Mouse (Mus musculus): ENCODE results near the gene Vgf.

Vgf gene

GRCm38 (mm10) chr5:137030416-137030810, 4.2 kb downstream of the Vgf start:
- ATAC-seq (ENCODE audit: low TSS enrichment), result peak; percentile 10

GRCm38 (mm10) chr5:137031076-137032032, 5.2 kb downstream of the Vgf start:
- no peak for ATAC-seq (ENCODE audit: low TSS enrichment)

- ATAC-seq (ENCODE audit: low TSS enrichment), result peak; percentile 13; the same call in 1 of the 2 replicates
These were observed 5.8 kb downstream of the Vgf start for GRCm38 (mm10) chr5:137032033-137032421.

- peak; percentile 36 for ATAC-seq (ENCODE audit: low TSS enrichment)
These were observed 6.5 kb downstream of the Vgf start for GRCm38 (mm10) chr5:137032641-137033074.

GRCm38 (mm10) chr5:137036211-137036610, 10.0 kb downstream of the Vgf start:
- peak; percentile 47; the same call in 1 of the 2 replicates for ATAC-seq (ENCODE audit: low TSS enrichment)

- no peak for ATAC-seq (ENCODE audit: low TSS enrichment)
These were observed 13.3 kb downstream of the Vgf start for GRCm38 (mm10) chr5:137039453-137039852.

- no peak for ATAC-seq (ENCODE audit: low TSS enrichment)
These were observed 15.2 kb downstream of the Vgf start for GRCm38 (mm10) chr5:137041442-137041841.

- no peak for ATAC-seq (ENCODE audit: low TSS enrichment)
These were observed 17.8 kb downstream of the Vgf start for GRCm38 (mm10) chr5:137043997-137044396.

- ATAC-seq (ENCODE audit: low TSS enrichment), result peak; percentile 91
These were observed 19.5 kb downstream of the Vgf start, which contains the start of gene Ap1s1 for GRCm38 (mm10) chr5:137045402-137046323. TSS of gene Ap1s1 (minus strand) at chr5:137046135.

- ATAC-seq (ENCODE audit: low TSS enrichment), result no peak
These were observed 20.1 kb downstream of the Vgf start for GRCm38 (mm10) chr5:137046324-137046718.

- no peak for ATAC-seq (ENCODE audit: low TSS enrichment)
These were observed 20.8 kb downstream of the Vgf start for GRCm38 (mm10) chr5:137046991-137047390.

- no peak for ATAC-seq (ENCODE audit: low TSS enrichment)
These were observed 24.9 kb downstream of the Vgf start for GRCm38 (mm10) chr5:137051125-137051524.

- ATAC-seq (ENCODE audit: low TSS enrichment), result peak; percentile 94
These were observed 25.8 kb downstream of the Vgf start for GRCm38 (mm10) chr5:137051914-137052505.

- ATAC-seq (ENCODE audit: low TSS enrichment), result no peak
These were observed 28.1 kb downstream of the Vgf start for GRCm38 (mm10) chr5:137054299-137054698.

GRCm38 (mm10) chr5:137054873-137055272, 28.7 kb downstream of the Vgf start:
- ATAC-seq (ENCODE audit: low TSS enrichment), result no peak

- peak; percentile 86; the same call in 1 of the 2 replicates for ATAC-seq (ENCODE audit: low TSS enrichment)
These were observed 35.8 kb downstream of the Vgf start for GRCm38 (mm10) chr5:137061809-137062481.

GRCm38 (mm10) chr5:137062601-137063000, 36.4 kb downstream of the Vgf start:
- no peak for ATAC-seq (ENCODE audit: low TSS enrichment)

- no peak for ATAC-seq (ENCODE audit: low TSS enrichment)
These were observed 39.3 kb downstream of the Vgf start for GRCm38 (mm10) chr5:137065454-137065853.

- no peak for ATAC-seq (ENCODE audit: low TSS enrichment)
These were observed 39.7 kb downstream of the Vgf start for GRCm38 (mm10) chr5:137065923-137066322.

- no peak for ATAC-seq (ENCODE audit: low TSS enrichment)
These were observed 42.5 kb downstream of the Vgf start for GRCm38 (mm10) chr5:137068711-137069110.
